Mouse (Mus musculus) heart, embryonic 14.5 days (tissue): ENCODE measurements around the gene Cep170. TPM values are rescaled to one million over a fixed set of nuclear protein-coding genes. Genes with fewer than 3 reads are reported as not detected.
A peak's percentile ranks its signal among the peaks of the same experiment; 100 is the strongest.

Experiments
- ATAC-seq: fragments of 200-750 bp; cut with Nextera tagmentation; 2 replicates; pipeline ENCODE4 v1.8.0; 2017; ENCODE audit warnings: low read depth, moderate TSS enrichment; ENCODE audit not compliant: insufficient number of reproducible peaks, insufficient read depth, low FRiP score
- H3K27ac ChIP-seq, 2 experiments: fragments of 200-500 bp in 1 of 2; fragments of 300-500 bp in 1 of 2; sonication (generic) in 1 of 2; replicated peaks in 1 of 2; 2 replicates each; pipeline ENCODE4 v1.5.1; 2012 to 2014; ENCODE audit warnings: low read depth in 2 of 2, low read length in 2 of 2, control low read depth in 1 of 2, mild to moderate bottlenecking in 1 of 2, mixed read lengths in 1 of 2; ENCODE audit not compliant: control insufficient read depth in 1 of 2, insufficient read depth in 1 of 2
- H3K27me3 ChIP-seq: fragments of 300-500 bp; sonication (generic); 2 replicates; pipeline ENCODE4 v1.6.1; 2014; ENCODE audit warnings: mild to moderate bottlenecking, low read length, control low read depth; ENCODE audit not compliant: control insufficient read depth, insufficient read depth
- H3K36me3 ChIP-seq: fragments of 300-500 bp; sonication (generic); 2 replicates; pipeline ENCODE4 v1.6.1; 2014; ENCODE audit warnings: mild to moderate bottlenecking, control low read depth, low read length, mixed read lengths; ENCODE audit not compliant: control insufficient read depth, insufficient read depth
- H3K4me1 ChIP-seq, 2 experiments: fragments of 200-500 bp in 1 of 2; fragments of 300-500 bp in 1 of 2; sonication (generic) in 1 of 2; 2 replicates each; pipeline ENCODE4 v1.6.1; 2012 to 2014; ENCODE audit warnings: low read length in 2 of 2, control low read depth in 1 of 2, mixed read lengths in 1 of 2; ENCODE audit not compliant: control insufficient read depth in 2 of 2, insufficient read depth in 2 of 2
- H3K4me2 ChIP-seq: fragments of 300-500 bp; sonication (generic); 2 replicates; pipeline ENCODE4 v1.6.1; 2014; ENCODE audit warnings: mild to moderate bottlenecking, low read length
- H3K4me3 ChIP-seq, 2 experiments: fragments of 200-500 bp in 1 of 2; fragments of 300-500 bp in 1 of 2; sonication (generic) in 1 of 2; 2 replicates each; pipeline ENCODE4 v1.5.1; 2012 to 2014; ENCODE audit warnings: low read length in 2 of 2, mild to moderate bottlenecking in 2 of 2, control low read depth in 1 of 2, low read depth in 1 of 2, moderate library complexity in 1 of 2; ENCODE audit not compliant: control insufficient read depth in 1 of 2, insufficient read depth in 1 of 2
- H3K9ac ChIP-seq: fragments of 300-500 bp; sonication (generic); 2 replicates; pipeline ENCODE4 v1.6.1; 2014; ENCODE audit warnings: mild to moderate bottlenecking, low read length
- H3K9me3 ChIP-seq: fragments of 300-500 bp; sonication (generic); 2 replicates; pipeline ENCODE4 v1.6.1; 2016; ENCODE audit warnings: low read length, control low read depth; ENCODE audit not compliant: control insufficient read depth
- whole genome bisulfite sequencing: fragments of 180-500 bp; shearing (Covaris S2); extraction: QIAGEN DNeasy Blood & Tissue Kit; methylation state at CpG from one replicate; pipeline ENCODE4 v1.1.7; 2014; 5-methylcytosine and 5-hydroxymethylcytosine counted together
- polyA plus RNA-seq: library from polyadenylated mRNA; unstranded; fragments of >200 nt; fragmentation: Nextera tagmentation; extraction: Ambion mirVana; gene quantifications from 2 replicates; pipeline ENCODE4 v1.2.1, GENCODE M21; 2014

Gene Cep170
- polyA plus RNA-seq, 1 experiment from 2014 or later = 27.5 TPM

DNA sequence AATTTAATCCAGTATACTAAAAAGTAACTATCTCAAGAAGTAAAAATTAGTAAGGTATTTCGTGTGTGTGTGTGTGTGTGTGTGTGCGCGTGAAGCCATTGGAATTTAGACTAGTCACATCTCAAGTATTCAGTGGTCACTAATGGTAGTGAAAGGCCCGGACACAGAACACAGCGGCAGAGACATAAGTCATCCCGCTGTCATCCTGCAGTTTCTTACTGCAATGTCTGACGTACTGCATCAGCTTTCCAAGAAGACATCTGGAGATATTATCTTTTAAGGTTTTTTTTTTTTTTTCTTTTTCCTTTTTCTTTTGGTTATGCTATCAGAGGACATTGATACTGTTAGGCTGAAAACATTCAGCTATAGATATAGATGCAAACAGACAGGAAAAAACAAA lies 24.5 kb downstream of the Cep170 start:
- no peak overlapping the region for H3K27ac ChIP-seq
- H3K9me3 ChIP-seq = no peaks in the 10 kb centered on the region
- no peak overlapping the region for H3K4me3 ChIP-seq
- peaks cover 59% of the 10 kb centered on the region for H3K36me3 ChIP-seq
- no peaks in the 10 kb centered on the region for H3K4me1 ChIP-seq
- no peak overlapping the region for H3K4me2 ChIP-seq
- H3K27me3 ChIP-seq = no peaks in the 10 kb centered on the region
- no peak for ATAC-seq
- 85% methylated on average over 7 of the region's 7 CpGs for WGBS
- no peak overlapping the region for H3K9ac ChIP-seq

DNA sequence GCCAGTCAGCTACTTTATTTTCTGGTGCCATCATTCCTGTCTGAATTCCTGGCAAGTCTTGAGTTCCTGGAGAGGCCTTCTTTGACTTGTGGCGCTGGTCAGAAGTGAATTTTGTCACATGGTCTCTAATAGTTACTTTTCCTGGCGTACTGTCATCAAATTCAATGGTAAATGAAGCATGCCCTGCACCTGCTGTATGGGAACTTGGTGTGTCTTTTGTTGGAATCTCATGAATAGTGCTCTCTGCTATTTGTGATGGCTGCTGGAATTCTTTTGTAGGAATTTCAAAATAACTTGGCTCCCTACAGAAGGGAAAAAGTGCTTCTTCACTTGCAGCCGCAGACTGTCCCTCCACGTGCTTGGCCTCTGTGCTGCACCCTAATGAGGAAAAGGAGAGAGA lies 39.3 kb downstream of the Cep170 start:
- Histone ChIP-seq H3K27ac (no peak overlapping the region), H3K36me3 (peaks cover 63% of the 10 kb centered on the region), H3K4me1 (no peaks in the 10 kb centered on the region), H3K9ac (no peak overlapping the region), H3K4me3 (no peak overlapping the region), H3K9me3 (no peaks in the 10 kb centered on the region), H3K4me2 (no peak overlapping the region), H3K27me3 (no peaks in the 10 kb centered on the region)
- WGBS = 52% methylated on average over 4 of the region's 4 CpGs
- ATAC-seq = no peak

GRCm38 (mm10) chr1:176762295-176762694 lies 51.6 kb downstream of the Cep170 start:
- WGBS = 94% methylated on average over 2 of the region's 2 CpGs

GRCm38 (mm10) chr1:176760673-176761072 lies 53.2 kb downstream of the Cep170 start:
- WGBS = 95% methylated on average over 1 of the region's 1 CpGs
- Histone ChIP-seq H3K4me1 (peaks cover 0 to 4% of the 10 kb centered on the region in 2 experiments; a peak in 2 of 4 replicates), H3K36me3 (peaks cover 47% of the 10 kb centered on the region), H3K9ac (no peak overlapping the region), H3K9me3 (no peaks in the 10 kb centered on the region), H3K4me3 (no peak overlapping the region), H3K27me3 (no peaks in the 10 kb centered on the region), H3K27ac (no peak overlapping the region), H3K4me2 (no peak overlapping the region)
- ATAC-seq = no peak

More at GRCm38 (mm10) chr1:176762295-176762694, 51.6 kb downstream of the Cep170 start:
- H3K36me3 ChIP-seq = peaks cover 41% of the 10 kb centered on the region
- no peaks in the 10 kb centered on the region for H3K9me3 ChIP-seq
- H3K9ac ChIP-seq = no peak overlapping the region
- H3K4me1 ChIP-seq = no peaks in the 10 kb centered on the region
- no peak for ATAC-seq
- H3K4me2 ChIP-seq = no peak overlapping the region
- H3K27me3 ChIP-seq = no peaks in the 10 kb centered on the region
- no peak overlapping the region for H3K27ac ChIP-seq
- no peak overlapping the region for H3K4me3 ChIP-seq

- no peak overlapping the region for H3K4me3 ChIP-seq
- H3K27me3 ChIP-seq = no peaks in the 10 kb centered on the region
- H3K9me3 ChIP-seq = no peaks in the 10 kb centered on the region
- H3K27ac ChIP-seq = peak overlapping the region; percentile 50; a peak in 1 of 4 replicates
- ATAC-seq = no peak
- no peak overlapping the region for H3K4me2 ChIP-seq
- no peak overlapping the region for H3K9ac ChIP-seq
- peaks cover 5 to 15% of the 10 kb centered on the region in 2 experiments for H3K4me1 ChIP-seq
- H3K36me3 ChIP-seq = peaks cover 54% of the 10 kb centered on the region
- WGBS = 53% methylated on average over 9 of the region's 9 CpGs
These were observed 58.3 kb downstream of the Cep170 start for GRCm38 (mm10) chr1:176755586-176755985.

- no peak overlapping the region for H3K4me3 ChIP-seq
- peaks cover 5 to 15% of the 10 kb centered on the region in 2 experiments for H3K4me1 ChIP-seq
- no peak for ATAC-seq
- no peak overlapping the region for H3K27ac ChIP-seq
- H3K36me3 ChIP-seq = peaks cover 53% of the 10 kb centered on the region
- H3K27me3 ChIP-seq = no peaks in the 10 kb centered on the region
- H3K4me2 ChIP-seq = no peak overlapping the region
- WGBS = 54% methylated on average over 14 of the region's 14 CpGs
- no peaks in the 10 kb centered on the region for H3K9me3 ChIP-seq
- H3K9ac ChIP-seq = no peak overlapping the region
These were observed 59.8 kb downstream of the Cep170 start for GRCm38 (mm10) chr1:176753861-176754718.

DNA sequence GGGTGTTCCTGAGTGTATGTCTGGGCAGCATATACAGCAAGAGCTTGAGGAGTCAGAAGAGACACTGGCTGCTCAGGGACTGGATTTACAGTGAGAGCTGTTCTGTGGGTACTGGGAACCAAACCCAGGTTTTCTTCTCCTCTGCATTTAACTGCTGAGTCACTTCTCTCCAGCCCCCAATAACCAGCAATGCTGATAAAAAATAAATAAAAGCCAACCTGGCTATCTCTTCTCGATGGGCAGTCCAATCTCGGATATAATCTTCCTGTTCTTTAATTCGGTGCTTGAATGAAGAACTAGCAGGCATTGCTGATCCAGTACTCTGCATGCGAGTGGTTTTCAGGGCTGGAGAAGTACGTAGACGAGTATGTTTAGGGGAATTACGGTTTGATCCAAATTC lies 64.2 kb downstream of the Cep170 start:
- peaks cover 40% of the 10 kb centered on the region for H3K36me3 ChIP-seq
- H3K27ac ChIP-seq = no peak overlapping the region
- ATAC-seq = no peak
- no peak overlapping the region for H3K9ac ChIP-seq
- H3K9me3 ChIP-seq = no peaks in the 10 kb centered on the region
- peaks cover 0 to 4% of the 10 kb centered on the region in 2 experiments; a peak in 1 of 4 replicates for H3K4me1 ChIP-seq
- H3K4me3 ChIP-seq = no peak overlapping the region
- 93% methylated on average over 7 of the region's 7 CpGs for whole genome bisulfite sequencing
- no peak overlapping the region for H3K4me2 ChIP-seq
- H3K27me3 ChIP-seq = no peaks in the 10 kb centered on the region
